Mouse (Mus musculus) bone marrow, adult 2 months (tissue): Measurements from ENCODE around the gene Olfr325. TPM values are rescaled to one million over a fixed set of nuclear protein-coding genes. Genes with fewer than 3 reads are reported as not detected.

Experiments
- H3K27ac ChIP-seq: fragments of 200-500 bp; 2 replicates; pipeline ENCODE4 v1.5.1; 2012; ENCODE audit warnings: low read depth, mild to moderate bottlenecking, control low read depth, inconsistent platforms, low read length; ENCODE audit not compliant: control insufficient read depth, poor library complexity, insufficient read depth
- H3K4me1 ChIP-seq: fragments of 200-500 bp; 2 replicates; pipeline ENCODE4 v1.6.1; 2011; ENCODE audit warnings: low read length; ENCODE audit not compliant: control insufficient read depth, insufficient read depth
- H3K4me3 ChIP-seq: fragments of 200-500 bp; replicated peaks from 2 replicates; pipeline ENCODE3; 2011; ENCODE audit warnings: mild to moderate bottlenecking, low read depth, low read length, control low read depth; ENCODE audit not compliant: control insufficient read depth
- CTCF ChIP-seq: fragments of 200-500 bp; IDR thresholded peaks from 2 replicates; pipeline ENCODE4 v1.5.1; 2011; ENCODE audit warnings: low read length, control low read depth; ENCODE audit not compliant: control insufficient read depth, insufficient read depth
- POLR2A ChIP-seq: fragments of 200-500 bp; IDR thresholded peaks from 2 replicates; pipeline ENCODE4 v1.6.1; 2011; ENCODE audit warnings: low read depth, mild to moderate bottlenecking, control low read depth, low read length, borderline replicate concordance; ENCODE audit not compliant: control insufficient read depth
- WGBS: fragments of 180-500 bp; shearing (Covaris S2); methylation state at CpG from one replicate; pipeline ENCODE4 v1.1.7; 2018; 5-methylcytosine and 5-hydroxymethylcytosine counted together
- polyA plus RNA-seq: library from polyadenylated mRNA; stranded (reverse); fragments of >200 nt; gene quantifications from 2 replicates; pipeline ENCODE4 v1.2.4, GENCODE M21; 2011; ENCODE audit warnings: low replicate concordance; ENCODE audit not compliant: missing spikeins, insufficient read depth, insufficient read length

Gene Olfr325
- polyA plus RNA-seq, 1 experiment, result not detected

DNA sequence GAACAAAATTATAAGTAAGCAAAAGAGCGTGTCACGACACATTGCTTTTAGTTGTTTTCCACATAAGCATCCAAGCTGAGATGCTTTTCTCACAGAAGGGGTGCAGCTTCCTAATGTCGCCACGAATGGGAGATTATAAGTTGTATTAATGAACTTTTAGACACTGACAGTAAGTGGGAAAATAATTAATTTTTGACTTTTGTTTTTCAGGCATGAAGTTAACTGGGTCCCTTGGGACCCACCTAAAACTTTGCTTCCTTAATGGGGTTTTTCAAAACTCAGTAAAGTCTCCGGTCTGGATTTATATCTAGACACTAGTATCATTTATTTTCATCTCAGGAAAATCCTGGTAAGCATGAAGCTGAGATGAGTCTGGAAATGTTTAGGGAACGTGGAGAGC, 17.3 kb downstream of the Olfr325 start, which contains the start of gene Olfr324:
Gene Olfr324 (plus strand): TSS at position 301 of the 400 bp plus-strand sequence.
- no peak within 1 kb of the TSS for H3K4me3 ChIP-seq
- H3K4me1 ChIP-seq, result no peaks in the 10 kb centered on the region; the same call in 1 of the 2 replicates
- 76% methylated on average over 6 of the region's 6 CpGs for WGBS
- TF ChIP-seq CTCF (no peak), POLR2A (no peak)
- H3K27ac ChIP-seq, result no peak within 1 kb of the TSS

DNA sequence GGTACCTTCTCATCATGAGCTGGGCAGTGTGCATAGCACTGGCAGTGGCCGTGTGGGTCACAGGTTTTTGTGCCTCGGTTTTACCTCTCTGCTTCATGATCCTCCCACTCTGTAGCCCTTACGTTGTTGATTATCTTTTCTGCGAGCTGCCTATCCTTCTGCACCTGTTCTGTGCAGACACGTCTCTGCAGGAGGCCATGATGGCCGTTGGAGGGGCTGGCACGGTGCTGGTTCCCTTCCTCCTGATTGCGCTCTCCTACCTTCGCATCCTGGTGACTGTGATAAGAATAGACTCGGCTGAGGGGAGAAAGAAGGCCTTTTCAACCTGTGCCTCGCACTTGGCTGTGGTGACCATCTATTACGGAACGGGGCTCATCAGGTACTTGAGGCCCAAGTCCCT, 20.3 kb downstream of the Olfr325 start:
- Histone ChIP-seq H3K4me1 (no peaks in the 10 kb centered on the region; the same call in 1 of the 2 replicates), H3K4me3 (no peak overlapping the region), H3K27ac (no peak overlapping the region)
- WGBS, result 79% methylated on average over 13 of the region's 13 CpGs
- TF ChIP-seq POLR2A (no peak), CTCF (no peak)

DNA sequence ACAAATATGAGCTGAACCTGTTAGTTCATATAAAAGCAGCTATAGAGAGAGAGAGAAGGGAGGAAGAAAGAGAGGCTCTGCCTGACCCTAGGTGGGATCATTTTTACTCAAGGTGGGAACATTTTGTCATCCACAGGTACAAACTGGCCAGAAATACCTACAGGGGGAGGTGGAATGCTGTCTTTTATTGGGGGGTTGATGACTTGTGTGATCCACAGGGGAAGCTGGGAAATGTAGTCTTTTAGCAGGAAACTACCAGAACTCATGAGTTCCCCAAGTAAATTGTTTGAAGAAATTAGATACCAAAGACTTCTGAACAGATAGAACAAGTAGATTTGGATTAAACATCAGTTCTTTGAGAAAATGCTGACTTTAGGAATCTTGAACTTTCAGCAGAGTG, 24.5 kb downstream of the Olfr325 start:
- no peak overlapping the region for H3K4me3 ChIP-seq
- no peaks in the 10 kb centered on the region for H3K4me1 ChIP-seq
- TF ChIP-seq POLR2A (no peak), CTCF (no peak)
- H3K27ac ChIP-seq, result no peak overlapping the region

DNA sequence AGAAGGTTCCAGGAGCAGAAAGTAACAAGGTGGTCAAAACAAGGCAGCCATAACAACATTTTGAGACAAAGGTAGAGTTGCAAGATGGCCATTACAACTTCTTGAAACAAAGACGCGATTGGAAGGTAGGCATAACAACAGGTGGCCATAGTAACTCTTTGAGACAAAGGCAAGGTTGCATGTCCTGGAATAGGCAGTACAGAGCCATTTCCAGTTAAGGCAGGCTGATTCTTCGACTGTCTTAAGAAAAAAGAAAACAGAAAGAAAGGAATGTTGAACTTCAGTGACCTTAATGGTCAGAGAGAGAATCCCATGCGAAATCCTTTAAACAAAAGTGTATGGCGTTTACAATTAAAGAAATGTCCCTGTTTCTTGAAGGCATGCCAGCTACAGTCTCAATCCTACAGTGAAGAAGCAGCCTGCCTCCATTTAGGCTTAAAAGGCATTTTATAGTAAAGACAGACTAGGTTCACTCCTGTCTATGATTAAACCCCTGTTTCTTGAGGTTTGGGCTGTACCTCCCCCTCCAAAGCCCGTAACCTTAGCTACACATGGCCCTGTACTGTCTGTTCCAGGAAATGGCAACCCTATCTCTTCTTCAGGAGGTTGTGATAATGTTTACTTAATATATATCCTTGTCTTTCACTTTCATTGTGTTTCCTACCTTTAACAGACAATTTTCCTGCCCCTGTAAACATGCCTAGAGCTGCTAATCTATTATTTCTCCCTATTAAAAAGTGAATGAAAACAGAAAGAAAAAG, 25.4 kb downstream of the Olfr325 start:
- no peak overlapping the region for H3K27ac ChIP-seq
- TF ChIP-seq POLR2A (no peak), CTCF (no peak)
- 76% methylated on average over 6 of the region's 6 CpGs for WGBS
- no peaks in the 10 kb centered on the region for H3K4me1 ChIP-seq
- no peak overlapping the region for H3K4me3 ChIP-seq

DNA sequence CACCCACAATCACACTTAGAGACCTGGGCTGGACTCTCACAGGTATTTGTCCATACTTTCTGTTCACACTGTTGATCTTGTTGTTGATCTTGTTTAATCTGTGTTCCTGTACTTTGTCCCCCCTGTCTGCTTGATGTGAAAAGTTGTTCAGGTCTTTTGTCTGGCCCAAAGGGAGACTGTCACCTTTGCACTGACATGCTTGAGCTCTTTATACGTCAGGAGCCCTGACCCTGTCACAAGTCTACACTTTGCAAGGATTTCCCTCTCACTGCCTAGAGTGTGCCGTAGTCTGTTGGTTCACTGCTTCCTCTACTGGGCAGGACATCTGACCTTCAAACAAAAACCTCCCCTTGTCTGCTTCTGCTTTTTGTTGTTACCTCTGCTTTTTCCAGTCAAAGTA, 27.2 kb downstream of the Olfr325 start:
- TF ChIP-seq POLR2A, result no peak
- no peak for TF ChIP-seq CTCF
- H3K27ac ChIP-seq, result no peak overlapping the region
- WGBS, result 37% methylated on average over 2 of the region's 2 CpGs

DNA sequence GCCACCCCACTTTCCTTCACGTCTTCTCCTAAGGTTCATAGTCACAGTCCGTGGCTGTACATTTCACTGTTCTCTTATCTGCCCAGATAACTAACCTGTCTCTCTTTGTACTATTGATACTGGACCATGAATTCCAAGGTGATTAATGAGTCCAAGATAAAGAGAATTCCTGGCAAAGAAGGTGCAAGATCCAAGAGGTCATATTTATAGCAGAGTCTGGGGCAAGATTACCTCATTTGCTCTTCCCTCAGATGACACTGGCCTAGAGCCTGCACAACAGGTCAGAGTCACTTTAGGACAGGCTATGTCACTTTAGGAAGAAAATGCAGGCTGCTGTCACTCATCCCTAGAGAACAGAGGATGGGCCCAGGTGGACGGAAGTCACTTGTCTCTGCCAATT, 27.7 kb downstream of the Olfr325 start:
- no peak for TF ChIP-seq POLR2A
- 68% methylated on average over 3 of the region's 3 CpGs for WGBS
- Histone ChIP-seq H3K27ac (no peak overlapping the region), H3K4me1 (no peaks in the 10 kb centered on the region), H3K4me3 (no peak overlapping the region)

More for the DNA sequence above, 27.2 kb downstream of the Olfr325 start:
- H3K4me1 ChIP-seq, result no peaks in the 10 kb centered on the region
- H3K4me3 ChIP-seq, result no peak overlapping the region

DNA sequence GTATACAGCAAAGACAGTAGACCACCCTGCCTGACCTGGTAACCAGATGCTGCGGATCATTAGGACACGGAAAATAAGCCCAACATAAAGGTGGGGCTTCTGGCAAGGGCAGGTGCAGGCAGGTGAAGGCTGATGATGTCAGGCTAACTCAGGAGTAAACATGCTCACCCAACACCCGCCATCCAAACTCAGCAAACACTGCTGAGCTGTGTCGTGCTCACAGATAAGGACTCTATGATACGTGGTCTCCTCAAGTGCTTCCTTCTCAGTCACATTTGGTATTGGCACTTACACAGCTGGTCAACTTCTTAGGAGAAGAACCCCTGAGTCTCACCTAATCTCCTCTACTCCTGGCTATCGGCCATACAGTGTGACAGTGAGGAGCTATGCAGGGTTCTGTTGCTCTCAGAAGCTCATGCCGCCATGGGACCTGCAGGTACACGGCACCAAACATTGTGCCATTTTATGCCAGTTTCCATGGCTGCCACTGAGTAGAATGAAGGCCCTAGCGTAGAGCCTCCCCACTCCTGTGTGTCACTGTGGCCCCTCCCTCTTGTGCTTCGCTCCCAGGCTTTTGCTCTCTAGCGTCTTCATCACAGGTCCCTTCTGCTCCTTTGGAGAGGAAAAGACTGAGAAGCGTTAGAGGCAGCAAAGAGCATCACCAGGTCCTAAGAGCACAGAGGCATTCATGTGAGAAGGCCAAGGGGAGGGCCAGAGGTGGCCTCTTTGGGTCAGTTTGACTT, 28.8 kb downstream of the Olfr325 start:
- TF ChIP-seq POLR2A (no peak), CTCF (no peak)
- 79% methylated on average over 12 of the region's 12 CpGs for whole genome bisulfite sequencing
- Histone ChIP-seq H3K4me3 (no peak overlapping the region), H3K27ac (no peak overlapping the region), H3K4me1 (no peaks in the 10 kb centered on the region)

DNA sequence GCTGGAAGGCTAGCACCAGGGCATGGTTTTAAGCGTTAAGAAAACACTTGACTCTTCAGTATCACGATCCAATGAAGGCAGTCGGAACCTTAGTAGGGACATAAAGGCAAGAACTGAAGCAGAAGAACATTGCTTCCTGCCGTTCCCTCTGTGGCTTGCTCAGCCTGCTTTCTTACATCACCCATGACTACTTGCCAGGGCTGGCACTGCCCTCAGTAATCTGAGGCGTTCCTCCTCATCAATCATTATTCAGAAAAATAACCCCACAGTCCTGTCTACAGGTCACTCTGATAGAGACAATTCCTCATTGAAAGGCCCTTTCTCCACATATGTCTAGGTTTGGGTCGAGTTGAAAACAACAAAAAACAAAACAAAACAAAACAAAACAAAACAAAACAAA, 29.5 kb downstream of the Olfr325 start:
- Histone ChIP-seq H3K4me3 (no peak overlapping the region), H3K4me1 (no peaks in the 10 kb centered on the region), H3K27ac (no peak overlapping the region)
- no peak for TF ChIP-seq POLR2A
- 71% methylated on average over 6 of the region's 6 CpGs for WGBS
